Mouse (Mus musculus) megakaryocyte, embryonic 14.5 days (primary cell): ENCODE data around the gene Wnk2.

Experiments used
- FLI1 ChIP-seq: IDR thresholded peaks from 2 replicates; pipeline ENCODE4 v1.6.1; 2012; ENCODE audit warnings: low read length, inconsistent platforms, mixed read lengths
- GATA1 ChIP-seq: IDR thresholded peaks from 3 replicates; pipeline ENCODE4 v1.6.1; 2012; ENCODE audit warnings: mixed read lengths, low read length, inconsistent platforms, borderline replicate concordance

DNA sequence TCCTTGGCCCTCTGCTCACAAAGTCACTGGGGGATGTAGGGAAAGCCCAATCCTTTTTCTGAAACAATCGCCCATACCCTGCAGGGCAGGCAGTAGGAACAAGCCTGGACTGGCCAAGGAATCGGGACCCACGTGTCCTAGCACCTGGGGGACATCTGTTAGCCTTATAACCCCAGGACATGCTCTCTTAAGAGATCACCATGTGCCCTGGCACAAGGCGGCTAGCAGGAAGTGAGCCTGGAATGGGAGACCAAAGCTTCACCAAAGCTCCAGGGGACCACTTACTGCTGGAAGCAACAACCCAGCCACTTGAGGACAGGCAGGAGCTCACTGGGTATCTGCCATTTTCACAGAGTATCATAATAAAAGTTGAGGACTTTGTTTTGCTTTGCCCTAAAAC is 63.0 kb downstream of the Wnk2 start:
- TF ChIP-seq GATA1 (no peak), FLI1 (no peak)
